Mouse (Mus musculus) CD8-positive naive resting alpha-beta T cell, adult 57 days (primary cell): ENCODE results near the gene Orc4. TPM values are rescaled to one million over a fixed set of nuclear protein-coding genes. Genes with fewer than 3 reads are reported as not detected.

ENCODE experiments used
- total RNA-seq: library from RNA; stranded (reverse); gene quantifications from one replicate; pipeline ENCODE4 v1.2.4, GENCODE M21; 2023

Gene Orc4
- total RNA-seq = 90.8 TPM

DNA sequence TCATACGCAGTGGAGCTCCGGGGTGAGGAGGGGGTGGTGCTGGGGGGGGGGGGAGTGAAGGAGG, at the start of gene Orc4:
Orc4 (minus strand) TSS at position 26 of the 64 bp plus-strand sequence.

DNA sequence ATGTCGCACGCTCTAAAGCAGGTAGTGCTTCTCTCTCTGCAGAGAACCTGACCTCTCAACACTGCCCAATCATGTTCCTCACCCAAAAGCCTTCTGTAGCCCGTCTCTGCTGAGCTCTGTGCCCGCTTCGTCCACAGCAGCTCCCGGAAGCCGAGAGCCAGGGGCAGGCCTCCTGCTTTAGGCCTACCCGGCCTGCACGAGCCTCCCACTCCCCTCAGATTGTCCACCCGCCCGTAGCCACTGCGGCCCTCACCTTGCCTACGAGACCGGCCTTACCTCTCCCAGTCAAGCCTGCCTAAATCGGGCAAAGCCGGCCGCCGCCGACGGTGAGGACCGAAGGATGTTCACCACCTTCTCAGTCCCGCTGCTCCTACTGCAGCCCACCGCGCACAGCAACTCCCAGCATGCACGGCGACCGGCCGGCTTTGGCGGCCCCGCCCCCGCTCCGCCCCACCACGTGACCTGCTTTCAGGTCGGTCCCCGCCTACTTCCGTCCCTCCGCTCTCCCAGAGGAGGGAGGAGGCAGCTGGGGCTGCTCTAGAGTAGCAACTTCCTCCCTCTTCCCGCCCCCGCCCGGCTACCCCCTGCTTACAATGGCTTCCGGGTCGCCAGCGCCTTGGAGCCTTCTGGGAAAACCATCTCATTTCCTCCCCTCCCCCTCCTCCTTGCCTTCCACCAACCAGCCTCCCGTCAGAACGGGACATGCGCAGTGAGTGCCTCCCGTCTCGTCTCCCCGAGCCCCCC, 1.1 kb downstream of the Orc4 start, which contains the start of gene Mbd5:
Mbd5 (plus strand) TSS at position 668 of the 744 bp plus-strand sequence.

Other genes with a start within 250 kb of the Orc4 start
- gene Acvr2a, start 136.2 kb downstream of the Orc4 start, total RNA-seq = 1.9 TPM
- gene Mbd5, start 769 bp downstream of the Orc4 start, total RNA-seq = 56.5 TPM